Mouse (Mus musculus) limb, embryonic 13.5 days (tissue): ENCODE data around the gene Zkscan17. TPM values are rescaled to one million over a fixed set of nuclear protein-coding genes. Genes with fewer than 3 reads are reported as not detected.

Experiments
- ATAC-seq: fragments of 200-750 bp; cut with Nextera tagmentation; 2 replicates; pipeline ENCODE4 v1.8.0; 2017; ENCODE audit warnings: low read depth, moderate number of reproducible peaks, moderate TSS enrichment; ENCODE audit not compliant: low FRiP score
- H3K27ac ChIP-seq: fragments of 300-500 bp; sonication (generic); 2 replicates; pipeline ENCODE4 v1.5.1; 2015; ENCODE audit warnings: inconsistent platforms, mild to moderate bottlenecking, moderate library complexity
- H3K27me3 ChIP-seq: fragments of 300-500 bp; sonication (generic); 2 replicates; pipeline ENCODE4 v1.6.1; 2015; ENCODE audit warnings: mild to moderate bottlenecking, inconsistent platforms
- H3K36me3 ChIP-seq: fragments of 300-500 bp; sonication (generic); 2 replicates; pipeline ENCODE4 v1.6.1; 2015; ENCODE audit warnings: inconsistent platforms, mild to moderate bottlenecking, moderate library complexity
- H3K4me1 ChIP-seq: fragments of 300-500 bp; sonication (generic); 2 replicates; pipeline ENCODE4 v1.6.1; 2015; ENCODE audit warnings: inconsistent platforms
- H3K4me2 ChIP-seq: fragments of 300-500 bp; sonication (generic); replicated peaks from 2 replicates; pipeline ENCODE4 v1.6.1; 2015; ENCODE audit warnings: inconsistent platforms, mild to moderate bottlenecking, moderate library complexity
- H3K4me3 ChIP-seq: fragments of 300-500 bp; sonication (generic); 2 replicates; pipeline ENCODE4 v1.5.1; 2015; ENCODE audit warnings: moderate library complexity, mild to moderate bottlenecking, inconsistent platforms
- H3K9ac ChIP-seq: fragments of 300-500 bp; sonication (generic); 2 replicates; pipeline ENCODE4 v1.6.1; 2015; ENCODE audit warnings: mild to moderate bottlenecking, inconsistent platforms
- H3K9me3 ChIP-seq: fragments of 300-500 bp; sonication (generic); 2 replicates; pipeline ENCODE4 v1.6.1; 2016; ENCODE audit warnings: inconsistent platforms
- WGBS: fragments of 180-500 bp; shearing (Covaris S2); methylation state at CpG from one replicate; pipeline ENCODE4 v1.1.7; 2015; 5-methylcytosine and 5-hydroxymethylcytosine counted together
- polyA plus RNA-seq: library from polyadenylated mRNA; unstranded; fragments of >200 nt; fragmentation: Nextera tagmentation; extraction: Ambion mirVana; gene quantifications from 2 replicates; pipeline ENCODE4 v1.2.1, GENCODE M21; 2015

Zkscan17 gene
- polyA plus RNA-seq, 1 experiment from 2014 or later, result 26.8 TPM

DNA sequence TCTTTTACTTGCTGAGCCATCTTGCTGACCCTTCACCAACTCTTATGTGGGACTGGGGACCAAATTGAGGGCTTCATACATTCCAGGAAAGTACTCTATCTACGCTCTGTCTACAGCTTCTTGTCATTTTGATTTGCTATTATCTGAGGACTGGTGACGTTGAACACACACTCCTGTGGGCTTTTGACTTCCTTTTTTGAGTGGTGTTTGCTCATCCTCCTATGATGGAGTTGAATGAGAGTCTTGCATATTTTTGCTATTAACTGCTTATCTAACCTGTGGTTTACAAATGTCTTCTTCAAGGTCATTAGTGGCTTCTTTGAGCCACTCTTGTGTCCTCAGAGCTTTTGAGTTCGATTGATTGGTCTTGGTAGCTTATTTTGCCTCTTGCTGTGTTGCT lies 13.6 kb upstream of the Zkscan17 start:
- Histone ChIP-seq H3K9ac (no peak overlapping the region), H3K4me3 (no peak overlapping the region), H3K27ac (no peak overlapping the region), H3K4me2 (no peak overlapping the region), H3K36me3 (no peaks in the 10 kb centered on the region), H3K4me1 (peaks cover 10% of the 10 kb centered on the region; the same call in 1 of the 2 replicates), H3K9me3 (no peaks in the 10 kb centered on the region), H3K27me3 (no peaks in the 10 kb centered on the region)
- WGBS, result 70% methylated on average over 3 of the region's 3 CpGs
- ATAC-seq, result no peak

DNA sequence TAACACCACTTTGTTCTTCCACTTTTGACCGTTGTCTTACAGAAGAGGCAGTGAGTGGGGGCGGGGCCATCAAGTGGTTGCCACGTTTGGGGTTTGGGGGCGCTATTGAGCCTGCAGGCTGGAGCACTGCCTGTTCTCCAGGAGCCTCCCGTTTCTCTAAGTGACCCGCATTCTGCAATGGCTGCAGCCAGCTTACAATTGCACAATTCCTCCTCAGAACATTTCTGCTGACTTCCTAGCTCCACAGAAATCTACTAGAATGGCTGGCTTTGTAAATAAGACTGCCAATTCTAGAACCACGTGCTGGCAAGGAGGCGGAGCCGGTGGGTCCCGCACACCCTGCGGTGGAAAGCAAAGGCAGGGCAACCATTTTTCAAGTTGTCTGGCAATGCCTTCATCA lies 11.8 kb upstream of the Zkscan17 start:
- peaks cover 10% of the 10 kb centered on the region; the same call in 1 of the 2 replicates for H3K4me1 ChIP-seq
- peak overlapping the region; percentile 22 for H3K4me2 ChIP-seq
- no peaks in the 10 kb centered on the region for H3K27me3 ChIP-seq
- H3K9me3 ChIP-seq, result no peaks in the 10 kb centered on the region
- no peak overlapping the region; the same call in 1 of the 2 replicates for H3K27ac ChIP-seq
- no peak for ATAC-seq
- H3K36me3 ChIP-seq, result no peaks in the 10 kb centered on the region
- no peak overlapping the region for H3K4me3 ChIP-seq
- 41% methylated on average over 11 of the region's 11 CpGs for WGBS
- H3K9ac ChIP-seq, result no peak overlapping the region

DNA sequence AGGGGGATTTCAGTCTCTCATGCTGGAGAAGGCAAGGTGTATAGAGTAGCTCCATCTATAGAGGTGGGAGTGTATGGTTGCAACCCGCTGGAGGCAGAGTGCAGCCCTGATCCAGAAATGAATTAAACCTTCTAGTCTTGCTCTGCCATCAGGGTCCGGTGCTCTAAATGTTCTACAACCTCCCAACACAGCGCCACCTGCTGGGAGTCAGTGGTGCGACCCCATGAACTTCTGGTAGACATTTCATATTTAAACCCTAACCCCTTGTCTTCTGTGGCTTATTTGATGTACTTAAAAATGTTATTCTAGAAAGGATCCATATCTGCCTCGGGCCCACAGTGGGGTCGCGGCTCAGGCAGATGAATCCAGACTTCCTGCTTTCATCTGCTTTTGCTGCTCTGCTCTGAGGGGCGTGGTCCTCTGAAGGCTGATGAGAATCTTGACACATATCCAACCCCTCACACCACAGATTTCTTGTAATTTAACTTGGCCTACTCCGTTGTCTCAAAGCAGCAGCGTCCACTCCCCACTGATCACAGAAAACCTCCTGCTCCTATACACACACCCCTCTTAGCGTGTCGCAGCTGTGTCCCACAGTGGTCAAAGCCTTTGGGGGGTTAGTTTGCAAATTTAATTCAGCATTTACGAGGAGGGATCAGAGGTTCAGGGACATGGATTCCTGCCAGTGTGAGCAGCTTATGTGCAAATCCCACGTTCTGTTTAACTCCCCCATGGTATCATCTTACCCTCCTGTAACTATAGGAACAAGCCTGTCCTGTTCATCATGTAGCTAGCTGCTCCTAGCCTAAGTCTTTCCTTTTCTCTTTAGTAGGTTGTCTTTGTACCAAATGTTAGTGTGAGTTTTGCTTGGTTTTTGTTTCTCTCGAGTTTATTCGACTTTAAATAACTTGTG lies 10.9 kb upstream of the Zkscan17 start:
- Histone ChIP-seq H3K36me3 (no peaks in the 10 kb centered on the region), H3K4me3 (no peak overlapping the region), H3K9me3 (no peaks in the 10 kb centered on the region), H3K4me2 (peak overlapping the region; percentile 22; the same call in 1 of the 2 replicates), H3K27me3 (no peaks in the 10 kb centered on the region), H3K27ac (no peak overlapping the region), H3K4me1 (peaks cover 10% of the 10 kb centered on the region; the same call in 1 of the 2 replicates), H3K9ac (no peak overlapping the region)
- WGBS, result 59% methylated on average over 16 of the region's 16 CpGs
- ATAC-seq, result peak; percentile 82

DNA sequence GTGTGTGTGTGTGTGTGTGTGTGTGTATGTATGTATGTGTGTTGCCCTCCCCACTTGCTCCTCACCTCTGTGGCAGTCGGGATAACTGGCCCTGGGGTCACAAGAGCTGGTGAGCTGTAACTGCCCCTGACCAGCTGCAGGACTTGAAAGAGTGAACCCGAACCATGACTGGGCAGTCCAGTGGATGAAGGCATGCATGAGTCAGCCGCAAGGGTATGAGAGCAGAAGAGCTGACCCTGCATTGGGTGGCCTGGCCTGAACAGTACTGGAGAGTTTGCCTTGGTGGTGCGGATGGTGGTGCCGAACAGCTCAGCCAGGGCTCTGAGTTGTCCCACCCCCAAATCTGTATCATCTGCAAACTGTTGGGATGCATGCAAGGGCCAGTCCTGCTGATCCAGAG lies 5.0 kb upstream of the Zkscan17 start:
- Histone ChIP-seq H3K27me3 (no peaks in the 10 kb centered on the region), H3K27ac (no peak overlapping the region), H3K36me3 (no peaks in the 10 kb centered on the region), H3K9me3 (no peaks in the 10 kb centered on the region), H3K9ac (no peak overlapping the region), H3K4me3 (no peak overlapping the region), H3K4me1 (peaks cover 12% of the 10 kb centered on the region), H3K4me2 (no peak overlapping the region)
- ATAC-seq, result no peak
- 65% methylated on average over 5 of the region's 5 CpGs for WGBS

DNA sequence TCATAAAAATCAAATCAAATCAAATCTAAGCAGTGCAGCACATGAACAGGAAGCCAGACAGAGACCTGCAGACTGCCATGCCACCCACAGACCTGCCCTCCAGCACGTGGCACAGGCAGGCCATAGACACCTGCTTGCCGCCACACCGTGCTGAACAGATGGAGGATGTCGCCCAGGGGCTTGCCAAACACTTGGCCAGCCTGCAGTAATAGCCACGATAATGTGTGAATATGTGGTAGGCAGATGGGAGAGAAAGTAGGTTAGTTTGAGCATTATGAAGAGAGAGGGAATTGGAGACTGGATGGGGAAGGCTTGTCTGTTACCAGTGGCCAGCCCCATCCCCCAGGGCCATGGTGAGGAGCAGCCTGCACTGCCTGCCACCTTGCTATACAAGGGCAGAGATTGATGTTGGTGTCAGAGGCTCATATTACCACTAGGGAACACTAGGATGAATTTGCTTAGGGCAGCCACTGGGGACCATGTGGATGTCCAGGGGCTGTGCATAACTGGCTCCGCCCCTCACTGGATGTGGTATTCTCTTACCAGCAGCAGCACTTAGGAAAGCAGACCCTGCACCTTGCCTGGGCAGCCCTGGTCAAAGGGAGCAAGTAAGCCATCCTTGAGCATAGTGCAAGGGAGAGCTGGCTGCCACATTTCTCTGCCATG lies 4.5 kb upstream of the Zkscan17 start:
- peak; percentile 28; the same call in 1 of the 2 replicates for ATAC-seq
- no peak overlapping the region for H3K27ac ChIP-seq
- no peaks in the 10 kb centered on the region for H3K27me3 ChIP-seq
- no peaks in the 10 kb centered on the region for H3K36me3 ChIP-seq
- H3K4me2 ChIP-seq, result no peak overlapping the region
- WGBS, result 74% methylated on average over 6 of the region's 6 CpGs
- H3K9me3 ChIP-seq, result no peaks in the 10 kb centered on the region
- H3K4me3 ChIP-seq, result no peak overlapping the region
- no peak overlapping the region for H3K9ac ChIP-seq
- peaks cover 12% of the 10 kb centered on the region for H3K4me1 ChIP-seq

DNA sequence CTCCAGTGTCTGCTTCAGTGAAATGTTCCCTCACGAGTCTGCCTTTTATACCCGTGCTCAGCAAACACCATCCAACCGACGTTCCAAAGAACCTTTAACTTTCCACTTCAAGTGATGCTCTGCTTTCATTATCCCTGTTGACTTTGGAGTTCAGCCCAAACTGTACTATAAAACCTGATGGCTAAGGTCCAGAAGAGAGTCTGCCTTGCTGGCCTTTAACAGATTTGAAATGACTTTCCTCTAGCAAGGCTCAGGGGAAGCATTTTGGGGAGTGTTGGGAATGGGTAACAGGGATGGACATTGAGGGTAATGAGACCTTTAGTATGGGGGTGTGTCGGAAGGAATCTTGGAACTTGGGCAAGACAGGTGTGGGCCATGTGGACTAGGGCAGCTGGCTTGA lies 3.7 kb upstream of the Zkscan17 start:
- H3K4me3 ChIP-seq, result no peak overlapping the region
- H3K27me3 ChIP-seq, result no peaks in the 10 kb centered on the region
- H3K9me3 ChIP-seq, result no peaks in the 10 kb centered on the region
- peaks cover 12% of the 10 kb centered on the region for H3K4me1 ChIP-seq
- 63% methylated on average over 5 of the region's 5 CpGs for whole genome bisulfite sequencing
- H3K9ac ChIP-seq, result no peak overlapping the region
- H3K36me3 ChIP-seq, result no peaks in the 10 kb centered on the region
- no peak overlapping the region for H3K4me2 ChIP-seq
- H3K27ac ChIP-seq, result no peak overlapping the region
- no peak; the same call in 1 of the 2 replicates for ATAC-seq

DNA sequence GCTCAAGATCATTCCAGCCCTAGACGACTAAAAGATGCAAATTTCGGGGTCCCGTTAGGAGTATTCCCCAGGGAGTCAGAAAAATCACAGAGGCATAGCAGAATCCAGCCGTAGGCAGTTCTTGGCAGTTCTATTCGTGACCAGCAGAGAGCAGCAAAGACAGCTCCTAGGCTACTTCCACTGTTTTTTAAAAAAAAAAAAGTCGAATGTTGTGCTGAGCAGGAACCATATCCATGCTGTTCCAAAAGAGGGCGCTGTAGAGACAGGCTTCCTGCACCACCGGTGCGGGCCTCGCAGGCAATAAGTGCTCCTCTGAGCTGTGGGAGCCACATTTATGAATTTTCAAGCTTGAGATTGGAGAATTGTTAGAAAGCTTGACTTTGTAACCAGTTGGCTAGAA lies 1.3 kb downstream of the Zkscan17 start:
- H3K9me3 ChIP-seq, result no peaks in the 10 kb centered on the region
- H3K4me2 ChIP-seq, result no peak overlapping the region
- H3K9ac ChIP-seq, result no peak overlapping the region
- no peak overlapping the region for H3K27ac ChIP-seq
- 8% methylated on average over 10 of the region's 10 CpGs for WGBS
- H3K4me3 ChIP-seq, result no peak overlapping the region
- ATAC-seq, result no peak
- peaks cover 7% of the 10 kb centered on the region for H3K4me1 ChIP-seq
- H3K27me3 ChIP-seq, result no peaks in the 10 kb centered on the region
- no peaks in the 10 kb centered on the region for H3K36me3 ChIP-seq

DNA sequence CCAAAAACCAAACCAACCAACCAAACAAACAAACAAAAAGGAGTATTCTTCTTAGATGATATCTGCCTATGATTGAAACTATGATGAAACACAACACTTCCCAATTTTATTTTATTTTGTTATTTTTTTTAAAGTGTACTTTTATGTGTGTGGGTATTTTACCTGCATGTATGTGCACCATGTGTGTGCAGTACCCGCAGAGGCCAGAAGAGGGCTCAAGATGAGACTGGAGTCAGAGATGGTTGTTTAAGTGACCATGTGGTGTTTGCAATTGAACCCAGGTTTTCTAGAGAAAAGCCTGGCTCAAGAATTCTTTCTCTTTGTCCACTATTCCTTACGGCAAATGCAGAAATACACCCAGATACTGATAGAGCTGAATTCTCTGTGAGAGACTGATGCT lies 2.4 kb downstream of the Zkscan17 start:
- Histone ChIP-seq H3K4me1 (peaks cover 8% of the 10 kb centered on the region), H3K9ac (no peak overlapping the region), H3K4me3 (no peak overlapping the region), H3K9me3 (no peaks in the 10 kb centered on the region), H3K36me3 (no peaks in the 10 kb centered on the region), H3K27me3 (no peaks in the 10 kb centered on the region), H3K27ac (no peak overlapping the region), H3K4me2 (no peak overlapping the region)
- ATAC-seq, result no peak
- WGBS, result 97% methylated on average over 2 of the region's 2 CpGs

DNA sequence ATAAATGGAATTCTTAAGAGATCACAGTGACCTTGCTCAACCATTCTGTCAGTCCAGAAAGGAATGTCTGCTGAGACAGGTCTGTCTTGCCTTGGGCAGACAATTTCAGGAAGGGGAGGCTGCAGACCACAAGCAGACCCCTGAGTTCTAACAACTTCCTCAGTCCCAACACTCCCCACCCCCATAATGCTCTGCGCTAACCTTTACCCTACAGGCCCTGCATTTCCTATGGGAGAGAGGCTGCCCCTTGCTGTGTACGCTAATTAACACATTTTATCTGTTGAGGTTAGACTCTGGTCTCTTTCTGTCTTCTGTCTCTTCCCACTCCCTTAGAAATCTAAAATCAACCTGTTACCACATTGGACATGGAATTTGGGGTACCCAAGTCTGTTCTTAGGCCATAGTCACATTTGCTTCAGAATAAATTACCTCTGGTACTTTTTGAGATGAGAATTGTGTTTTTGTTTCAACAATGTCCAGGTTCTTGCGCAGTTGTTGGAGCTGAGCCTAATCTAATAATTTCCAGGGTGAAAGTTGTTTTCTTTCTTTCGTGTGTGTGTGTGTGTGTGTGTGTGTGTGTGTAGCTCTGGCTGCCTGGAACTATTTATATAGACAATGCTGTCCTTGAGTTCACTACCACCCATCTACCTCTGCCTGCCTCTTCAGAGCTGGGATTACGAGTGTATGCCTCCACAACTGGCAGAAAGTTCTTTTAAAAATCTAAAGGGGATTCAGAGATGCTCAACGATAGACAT lies 6.6 kb downstream of the Zkscan17 start:
- peaks cover 8% of the 10 kb centered on the region for H3K4me1 ChIP-seq
- H3K4me2 ChIP-seq, result no peak overlapping the region
- no peaks in the 10 kb centered on the region for H3K36me3 ChIP-seq
- 67% methylated on average over 6 of the region's 6 CpGs for WGBS
- no peak for ATAC-seq
- no peaks in the 10 kb centered on the region for H3K27me3 ChIP-seq
- H3K27ac ChIP-seq, result no peak overlapping the region
- H3K9ac ChIP-seq, result no peak overlapping the region
- no peaks in the 10 kb centered on the region for H3K9me3 ChIP-seq
- H3K4me3 ChIP-seq, result no peak overlapping the region

DNA sequence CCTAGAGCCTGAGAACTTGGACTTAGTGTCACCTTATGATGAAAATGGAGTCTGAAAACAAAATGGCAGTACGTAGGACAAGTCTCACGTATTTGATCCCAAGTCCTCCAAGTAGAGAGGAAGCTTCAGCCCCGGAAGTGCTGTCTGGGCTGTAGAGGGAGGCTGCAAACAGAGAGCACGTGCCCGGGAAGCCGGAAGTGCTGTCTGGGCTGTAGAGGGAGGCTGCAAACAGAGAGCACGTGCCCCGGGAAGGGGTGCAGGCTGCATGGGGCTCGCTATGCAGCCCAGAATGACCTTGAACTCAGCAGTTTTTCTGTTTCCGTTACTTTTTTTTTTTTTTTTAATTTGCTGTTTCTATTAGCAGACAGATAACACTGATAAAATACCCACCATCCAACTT lies 8.3 kb downstream of the Zkscan17 start:
- H3K27ac ChIP-seq, result no peak overlapping the region
- WGBS, result 71% methylated on average over 10 of the region's 10 CpGs
- H3K4me1 ChIP-seq, result peaks cover 14% of the 10 kb centered on the region
- H3K4me2 ChIP-seq, result no peak overlapping the region
- no peak overlapping the region for H3K9ac ChIP-seq
- H3K4me3 ChIP-seq, result no peak overlapping the region
- H3K27me3 ChIP-seq, result no peaks in the 10 kb centered on the region
- H3K36me3 ChIP-seq, result no peaks in the 10 kb centered on the region
- no peak for ATAC-seq
- H3K9me3 ChIP-seq, result no peaks in the 10 kb centered on the region

DNA sequence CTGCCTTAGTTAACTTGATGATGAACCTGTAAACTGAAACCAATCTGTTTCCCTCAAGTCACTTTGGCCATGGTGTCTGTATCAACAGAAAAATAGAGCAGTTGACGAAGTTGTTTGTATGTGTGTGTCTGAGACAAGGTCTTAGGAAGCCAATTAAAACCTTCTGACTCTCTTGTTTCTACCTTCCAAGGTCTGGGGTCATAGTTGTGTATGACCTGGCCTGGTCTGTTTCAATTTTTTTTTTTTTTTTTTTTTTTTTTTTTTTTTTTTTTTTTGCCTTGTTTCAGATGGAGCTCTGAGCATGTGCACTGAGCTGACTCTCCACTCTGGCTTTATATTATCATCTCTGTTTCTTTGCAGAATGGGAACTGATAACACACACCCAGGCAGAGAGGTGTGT lies 9.1 kb downstream of the Zkscan17 start:
- no peaks in the 10 kb centered on the region for H3K9me3 ChIP-seq
- H3K4me3 ChIP-seq, result no peak overlapping the region
- no peaks in the 10 kb centered on the region for H3K27me3 ChIP-seq
- no peaks in the 10 kb centered on the region for H3K36me3 ChIP-seq
- no peak overlapping the region for H3K9ac ChIP-seq
- WGBS, result 90% methylated on average over 1 of the region's 1 CpGs
- no peak overlapping the region for H3K4me2 ChIP-seq
- no peak overlapping the region for H3K27ac ChIP-seq
- H3K4me1 ChIP-seq, result peaks cover 20% of the 10 kb centered on the region
- ATAC-seq, result no peak

DNA sequence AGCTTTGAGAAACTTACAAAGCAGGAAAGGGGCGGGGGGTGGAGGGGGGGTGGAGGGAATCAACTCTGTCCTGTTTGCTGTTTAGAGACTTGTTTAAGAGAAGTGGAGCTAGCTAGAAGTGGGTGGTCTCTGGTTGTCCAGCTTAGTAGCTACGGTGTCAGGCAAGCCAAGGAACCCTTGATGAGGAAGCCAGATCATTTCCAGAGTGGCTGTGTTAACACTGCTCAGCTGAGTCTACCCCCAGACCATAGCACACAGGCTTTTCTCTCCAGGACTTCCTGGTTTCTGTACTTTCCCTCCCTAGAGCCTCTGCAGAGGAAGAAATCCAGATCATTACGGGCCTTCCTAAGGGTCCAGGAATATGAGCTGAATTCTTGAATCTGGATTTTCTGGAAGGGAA lies 11.8 kb downstream of the Zkscan17 start:
- Histone ChIP-seq H3K27ac (no peak overlapping the region; the same call in 1 of the 2 replicates), H3K9ac (no peak overlapping the region)
- 30% methylated on average over 3 of the region's 3 CpGs for WGBS

More for the DNA sequence above, 11.8 kb downstream of the Zkscan17 start:
- Histone ChIP-seq H3K4me2 (no peak overlapping the region), H3K36me3 (peaks cover 17% of the 10 kb centered on the region), H3K27me3 (no peaks in the 10 kb centered on the region), H3K4me3 (no peak overlapping the region), H3K9me3 (no peaks in the 10 kb centered on the region), H3K4me1 (peaks cover 12% of the 10 kb centered on the region; the same call in 1 of the 2 replicates)
- peak; percentile 58; the same call in 1 of the 2 replicates for ATAC-seq
